Mouse (Mus musculus) CH12.LX (cell line): ENCODE measurements around the gene Fxyd5. TPM values are rescaled to one million over a fixed set of nuclear protein-coding genes. Genes with fewer than 3 reads are reported as not detected.

Experiments
- DNase-seq: peaks from one replicate; pipeline ENCODE4 v3.0.0-alpha.2; 2013; ENCODE audit errors: extremely low read depth
- H3K27ac ChIP-seq: 2 replicates; pipeline ENCODE4 v1.5.1; 2012; ENCODE audit warnings: low read depth, mild to moderate bottlenecking, control low read depth, moderate library complexity; ENCODE audit not compliant: insufficient read depth
- H3K27me3 ChIP-seq: replicated peaks from 2 replicates; pipeline ENCODE3; 2012; ENCODE audit warnings: inconsistent platforms
- H3K36me3 ChIP-seq, 2 experiments: replicated peaks in 1 of 2; 2 replicates each; pipeline versions ENCODE3 to v1.6.1; 2012; ENCODE audit warnings: inconsistent platforms in 1 of 2, low read length in 1 of 2, mild to moderate bottlenecking in 1 of 2, mixed read lengths in 1 of 2, moderate library complexity in 1 of 2; ENCODE audit not compliant: control insufficient read depth in 1 of 2, insufficient read depth in 1 of 2
- H3K4me1 ChIP-seq, 2 experiments: 2 replicates each; pipeline ENCODE4 v1.6.1; 2012; ENCODE audit warnings: inconsistent platforms in 1 of 2, moderate library complexity in 1 of 2; ENCODE audit not compliant: insufficient read depth in 2 of 2, control insufficient read depth in 1 of 2
- H3K4me2 ChIP-seq: 2 replicates; pipeline ENCODE4 v1.6.1; 2012; ENCODE audit warnings: low read depth, mild to moderate bottlenecking, control low read depth; ENCODE audit not compliant: poor library complexity, insufficient read depth, severe bottlenecking
- H3K4me3 ChIP-seq, 3 experiments: fragments of 150-350 bp in 1 of 3; sonication (generic) in 1 of 3; replicated peaks in 1 of 3; 2 replicates each; pipeline versions ENCODE3 to v1.5.1; 2011 to 2012; ENCODE audit warnings: low read depth in 2 of 3, low read length in 2 of 3, mild to moderate bottlenecking in 2 of 3, moderate library complexity in 2 of 3, control low read depth in 1 of 3, improper control_type of control experiment in 1 of 3, inconsistent platforms in 1 of 3, mixed read lengths in 1 of 3; ENCODE audit not compliant: poor library complexity in 1 of 3
- H3K79me2 ChIP-seq: replicated peaks from 2 replicates; pipeline ENCODE4 v1.6.1; 2012; ENCODE audit warnings: mild to moderate bottlenecking, moderate library complexity; ENCODE audit not compliant: control insufficient read depth, poor library complexity, insufficient read depth, severe bottlenecking; ENCODE audit errors: extremely low read depth
- H3K9ac ChIP-seq: 2 replicates; pipeline ENCODE4 v1.6.1; 2012; ENCODE audit warnings: low read depth, mild to moderate bottlenecking, control low read depth, moderate library complexity; ENCODE audit not compliant: insufficient read depth
- H3K9me3 ChIP-seq: replicated peaks from 2 replicates; pipeline ENCODE3; 2012; ENCODE audit warnings: low read length, inconsistent platforms, mixed read lengths
- BHLHE40 ChIP-seq: IDR thresholded peaks from 2 replicates; pipeline ENCODE4 v1.6.1; 2011; ENCODE audit warnings: mild to moderate bottlenecking, low read depth, low read length, improper control_type of control experiment
- CHD2 ChIP-seq: IDR thresholded peaks from 2 replicates; pipeline ENCODE4 v1.6.1; 2011; ENCODE audit warnings: low read length, improper control_type of control experiment
- CTCF ChIP-seq, 2 experiments: IDR thresholded peaks in 1 of 2; conservative IDR thresholded peaks in 1 of 2; 2 replicates each; pipeline ENCODE4 v1.5.1; 2011 to 2012; ENCODE audit warnings: low read depth in 2 of 2, low read length in 2 of 2, improper control_type of control experiment in 1 of 2, inconsistent platforms in 1 of 2, mild to moderate bottlenecking in 1 of 2, moderate library complexity in 1 of 2
- ETS1 ChIP-seq: conservative IDR thresholded peaks from 2 replicates; pipeline ENCODE4 v1.6.1; 2012; ENCODE audit warnings: low read depth, mild to moderate bottlenecking, inconsistent platforms, low read length, improper control_type of control experiment, moderate library complexity
- GABPA ChIP-seq: IDR thresholded peaks from 2 replicates; pipeline ENCODE4 v1.6.1; 2012; ENCODE audit warnings: low read depth, low read length, improper control_type of control experiment, inconsistent platforms; ENCODE audit not compliant: insufficient replicate concordance
- HCFC1 ChIP-seq: IDR thresholded peaks from 2 replicates; pipeline ENCODE4 v1.6.1; 2012; ENCODE audit warnings: low read depth, mild to moderate bottlenecking, inconsistent platforms, low read length, improper control_type of control experiment
- IRF4 ChIP-seq: IDR thresholded peaks from 2 replicates; pipeline ENCODE4 v1.6.1; 2014; ENCODE audit warnings: low read depth, mild to moderate bottlenecking, inconsistent platforms, low read length, improper control_type of control experiment
- JUND ChIP-seq: conservative IDR thresholded peaks from 2 replicates; pipeline ENCODE4 v1.6.1; 2011; ENCODE audit warnings: low read depth, low read length, improper control_type of control experiment
- MAX ChIP-seq: IDR thresholded peaks from 2 replicates; pipeline ENCODE4 v1.6.1; 2011; ENCODE audit warnings: low read length, improper control_type of control experiment
- MAZ ChIP-seq: IDR thresholded peaks from 2 replicates; pipeline ENCODE4 v1.6.1; 2012; ENCODE audit warnings: low read depth, mild to moderate bottlenecking, inconsistent platforms, low read length, improper control_type of control experiment, moderate library complexity
- NELFE ChIP-seq: IDR thresholded peaks from 2 replicates; pipeline ENCODE4 v1.6.1; 2011; ENCODE audit warnings: low read depth, low read length, improper control_type of control experiment
- NRF1 ChIP-seq: IDR thresholded peaks from 2 replicates; pipeline ENCODE4 v1.6.1; 2014; ENCODE audit warnings: low read depth, mild to moderate bottlenecking, inconsistent platforms, low read length, improper control_type of control experiment, moderate library complexity
- PAX5 ChIP-seq: IDR thresholded peaks from 2 replicates; pipeline ENCODE4 v1.6.1; 2012; ENCODE audit warnings: low read length, inconsistent platforms, mixed read lengths
- POLR2A ChIP-seq: IDR thresholded peaks from 2 replicates; pipeline ENCODE4 v1.6.1; 2011; ENCODE audit warnings: low read depth, mild to moderate bottlenecking, improper control_type of control experiment, low read length
- POLR2AphosphoS2 ChIP-seq: IDR thresholded peaks from 2 replicates; pipeline ENCODE4 v1.6.1; 2011; ENCODE audit warnings: low read depth, low read length, improper control_type of control experiment
- RAD21 ChIP-seq: IDR thresholded peaks from 2 replicates; pipeline ENCODE4 v1.6.1; 2011; ENCODE audit warnings: low read depth, mild to moderate bottlenecking, low read length, improper control_type of control experiment, moderate library complexity
- RCOR1 ChIP-seq: conservative IDR thresholded peaks from 2 replicates; pipeline ENCODE4 v1.6.1; 2012; ENCODE audit warnings: low read depth, mild to moderate bottlenecking, inconsistent platforms, low read length, improper control_type of control experiment
- SIN3A ChIP-seq: IDR thresholded peaks from 2 replicates; pipeline ENCODE4 v1.6.1; 2012; ENCODE audit warnings: low read length, improper control_type of control experiment, inconsistent platforms
- SMC3 ChIP-seq: IDR thresholded peaks from 2 replicates; pipeline ENCODE4 v1.6.1; 2011; ENCODE audit warnings: low read depth, low read length, improper control_type of control experiment
- TBP ChIP-seq: conservative IDR thresholded peaks from 2 replicates; pipeline ENCODE4 v1.6.1; 2011; ENCODE audit warnings: low read depth, low read length, improper control_type of control experiment
- TCF12 ChIP-seq: IDR thresholded peaks from 2 replicates; pipeline ENCODE4 v1.6.1; 2014; ENCODE audit warnings: low read depth, mild to moderate bottlenecking, inconsistent platforms, low read length, improper control_type of control experiment
- ZC3H11A ChIP-seq: IDR thresholded peaks from 2 replicates; pipeline ENCODE4 v1.6.1; 2012; ENCODE audit warnings: low read depth, mild to moderate bottlenecking, inconsistent platforms, low read length, improper control_type of control experiment
- ZKSCAN1 ChIP-seq: IDR thresholded peaks from 2 replicates; pipeline ENCODE4 v1.6.1; 2012; ENCODE audit warnings: low read depth, inconsistent platforms, low read length, improper control_type of control experiment, borderline replicate concordance
- ZNF384 ChIP-seq: IDR thresholded peaks from 2 replicates; pipeline ENCODE4 v1.6.1; 2012; ENCODE audit warnings: low read depth, low read length, improper control_type of control experiment, inconsistent platforms
- dilution Hi-C: fragments of 300-500 bp; cut with MboI; formaldehyde crosslinking; loops from 2 replicates; pipeline ENCODE4 v1.14.3; 2020; ENCODE audit warnings: low sequenced_read_pairs; ENCODE audit not compliant: extremely low pct_unique_long_range_greater_than_20kb, extremely low pct_ligation_motif_present
- in situ Hi-C: fragments of 300-500 bp; cut with MboI; formaldehyde crosslinking; loops from 3 replicates; pipeline ENCODE4 v1.14.3; 2019; ENCODE audit warnings: low sequenced_read_pairs, low pct_ligation_motif_present, low pct_unique_long_range_greater_than_20kb, mixed read lengths
- polyA plus RNA-seq: library from polyadenylated mRNA; unstranded; fragments of >175 nt; gene quantifications from 2 replicates; pipeline ENCODE4 v1.2.1, GENCODE M21; 2012; ENCODE audit warnings: low read depth; ENCODE audit not compliant: insufficient read length
- total RNA-seq, 2 experiments: library from RNA; depleted of rRNA; stranded (reverse); fragments of 300-350 nt in 1 of 2; fragments of >200 nt in 1 of 2; gene quantifications; 2 replicates each; pipeline ENCODE4 v1.2.3; 2012 to 2014

Gene Fxyd5
- total and polyA plus RNA-seq, 3 experiments = 43.8 to 124 (median 71.6) TPM

GRCm38 (mm10) chr7:31058211-31058610 is 15.9 kb upstream of the Fxyd5 start:
- Histone ChIP-seq H3K9me3 (no peaks in the 10 kb centered on the region), H3K4me2 (no peak overlapping the region), H3K27me3 (peaks cover 39% of the 10 kb centered on the region), H3K27ac (no peak overlapping the region), H3K4me1 (peaks cover 0 to 5% of the 10 kb centered on the region in 2 experiments; a peak in 2 of 4 replicates), H3K9ac (no peak overlapping the region), H3K4me3 (no peak overlapping the region), H3K79me2 (no peaks in the 10 kb centered on the region), H3K36me3 (no peaks in the 10 kb centered on the region)
- in situ Hi-C loops = no loop called here
- DNase-seq = no peak
- TF ChIP-seq IRF4 (no peak), ZNF384 (no peak), MAX (no peak), HCFC1 (no peak), TBP (no peak), POLR2A (no peak)
- dilution Hi-C loops = no loop called here

DNA sequence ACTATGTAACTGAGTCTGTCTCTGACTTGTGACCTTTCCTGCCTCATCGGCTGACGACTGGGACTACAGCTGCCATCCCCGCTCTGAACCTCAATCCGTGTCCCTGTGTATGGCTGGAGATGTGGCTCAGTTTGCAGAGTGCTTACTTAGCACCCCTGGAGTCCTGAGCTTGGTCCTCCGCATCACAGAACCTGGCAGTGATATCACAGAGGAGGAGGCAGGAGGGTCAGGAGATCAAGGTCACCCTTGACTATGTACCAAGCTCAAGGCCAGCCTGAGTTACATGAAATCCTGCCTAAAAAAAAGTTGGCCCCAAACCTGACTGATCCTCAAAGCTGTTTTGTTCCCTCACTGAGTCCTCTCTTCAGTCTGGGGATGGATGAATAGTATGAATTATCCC is 15.4 kb upstream of the Fxyd5 start:
- dilution Hi-C loops = no loop called here
- Histone ChIP-seq H3K79me2 (no peaks in the 10 kb centered on the region), H3K27me3 (peaks cover 41% of the 10 kb centered on the region), H3K27ac (no peak overlapping the region), H3K4me2 (no peak overlapping the region), H3K4me1 (peaks cover 5 to 8% of the 10 kb centered on the region in 2 experiments; a peak in 3 of 4 replicates), H3K9me3 (no peaks in the 10 kb centered on the region), H3K36me3 (no peaks in the 10 kb centered on the region), H3K4me3 (no peak overlapping the region), H3K9ac (no peak overlapping the region)
- no peak for TF ChIP-seq TCF12
- TF ChIP-seq MAZ = no peak
- TF ChIP-seq SMC3 = no peak
- TF ChIP-seq GABPA = no peak
- no peak for TF ChIP-seq NRF1
- TF ChIP-seq RAD21 = no peak
- no peak for TF ChIP-seq SIN3A
- TF ChIP-seq HCFC1 = no peak
- no peak for TF ChIP-seq RCOR1
- TF ChIP-seq POLR2A = no peak
- no peak for TF ChIP-seq ZC3H11A
- TF ChIP-seq ETS1 = no peak
- TF ChIP-seq BHLHE40 = no peak
- no peak for TF ChIP-seq CTCF (conservative IDR thresholded peaks at IDR 0.05 in 1 of 2, IDR thresholded peaks at IDR 0.05 in 1 of 2; ENCODE audit: low read depth in 2 of 2, low read length in 2 of 2)
- no peak for TF ChIP-seq ZKSCAN1
- TF ChIP-seq NELFE = no peak
- TF ChIP-seq PAX5 = no peak
- no peak for TF ChIP-seq POLR2AphosphoS2
- no peak for TF ChIP-seq CHD2
- TF ChIP-seq JUND = no peak
- in situ Hi-C loops = no loop called here
- no peak for DNase-seq
